Mouse (Mus musculus) G1E (cell line): ENCODE measurements at regions not wholly inside any gene's neighbourhood (a gene's known extent, or its start where the extent isn't known, plus 50 kb on each side); places are given as distances from the start of the nearest gene placed in this dataset.

Source experiments
- CTCF ChIP-seq: IDR thresholded peaks from 2 replicates; pipeline ENCODE4 v1.5.1; 2012; ENCODE audit warnings: low read depth, low read length, inconsistent platforms, mixed read lengths
- GATA1 ChIP-seq: IDR thresholded peaks from 2 replicates; pipeline ENCODE4 v1.6.1; 2012; ENCODE audit warnings: borderline replicate concordance, low read length, inconsistent platforms, mixed read lengths
- TAL1 ChIP-seq: conservative IDR thresholded peaks from 2 replicates; pipeline ENCODE4 v1.6.1; 2012; ENCODE audit warnings: low read depth, low read length, inconsistent platforms, mixed read lengths

GRCm38 (mm10) chr14:25207422-25207821, 251.6 kb upstream of the Zmiz1 start:
- TF ChIP-seq CTCF (no peak), GATA1 (no peak), TAL1 (no peak)
